Mouse (Mus musculus): Measurements from ENCODE around the gene Itgb7. TPM values are rescaled to one million over a fixed set of nuclear protein-coding genes. Genes with fewer than 3 reads are reported as not detected.

Itgb7 gene
- 1.3 and 2.7 TPM in 2 replicates for polyA plus RNA-seq (2014; fragmentation: Nextera tagmentation; extraction: Ambion mirVana)

DNA sequence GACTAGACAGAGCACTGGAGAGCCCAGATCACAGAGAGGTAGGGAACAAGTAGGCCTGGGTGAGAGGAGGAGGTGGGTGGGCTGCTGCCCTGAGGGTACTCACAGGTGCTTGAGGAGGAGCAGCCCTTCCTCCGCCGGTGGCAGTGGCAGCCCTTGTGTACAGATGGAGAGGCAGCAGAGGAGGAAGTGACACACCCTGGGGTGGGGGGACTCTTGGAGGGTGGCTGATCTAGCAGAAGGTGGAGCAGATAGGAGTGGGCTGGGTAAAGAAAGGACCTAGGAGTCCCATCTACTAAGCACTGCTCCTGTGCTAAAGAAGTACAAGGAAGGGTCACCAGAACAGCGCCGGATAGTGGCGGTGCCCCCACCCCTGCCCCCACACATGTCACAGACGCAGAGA is at the start of gene Itgb7:
TSS of gene Itgb7 (minus strand) at position 197 of the 400 bp plus-strand sequence.
- H3K4me3 ChIP-seq (ENCODE audit: low read depth, low read length) = no peak within 1 kb of the TSS
- no peaks in the 10 kb centered on the region for H3K27me3 ChIP-seq (ENCODE audit: control insufficient read depth, insufficient read depth, low read length)
- no peak for DNase-seq (ENCODE audit: low spot score)
- no peak within 1 kb of the TSS for H3K9ac ChIP-seq (replicated peaks; ENCODE audit: low read length)
- H3K4me2 ChIP-seq (ENCODE audit: low read depth, low read length) = no peak within 1 kb of the TSS
- no peaks in the 10 kb centered on the region for H3K36me3 ChIP-seq (replicated peaks; ENCODE audit: control insufficient read depth, insufficient read depth, low read depth, low read length)
- no peaks in the 10 kb centered on the region for H3K4me1 ChIP-seq (ENCODE audit: control insufficient read depth, insufficient read depth, low read length)
- no peaks in the 10 kb centered on the region for H3K9me3 ChIP-seq (replicated peaks; ENCODE audit: control insufficient read depth, low read length)
- no peak; the same call in 1 of the 2 replicates for ATAC-seq (replicated peaks; ENCODE audit: insufficient number of reproducible peaks, low FRiP score, low TSS enrichment, low read depth)
- WGBS = 44% methylated on average over 6 of the region's 6 CpGs
- H3K27ac ChIP-seq (replicated peaks; ENCODE audit: low read depth, low read length) = no peak within 1 kb of the TSS

DNA sequence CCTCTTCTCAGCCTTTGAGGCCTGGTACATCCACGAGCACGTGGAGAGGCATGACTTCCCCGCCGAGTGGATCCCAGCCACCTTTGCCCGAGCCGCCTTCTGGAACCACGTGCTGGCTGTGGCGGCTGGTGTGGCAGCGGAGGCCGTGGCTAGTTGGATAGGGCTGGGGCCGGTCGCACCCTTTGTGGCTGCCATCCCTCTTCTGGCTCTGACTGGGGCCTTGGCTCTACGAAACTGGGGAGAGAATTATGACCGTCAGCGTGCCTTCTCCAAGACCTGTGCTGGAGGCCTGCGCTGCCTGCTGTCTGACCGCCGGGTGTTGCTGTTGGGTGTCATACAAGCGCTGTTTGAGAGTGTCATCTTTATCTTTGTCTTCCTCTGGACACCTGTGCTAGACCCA is 48.9 kb upstream of the Itgb7 start:
- Histone ChIP-seq H3K4me2 (ENCODE audit: low read depth, low read length) (no peak overlapping the region; the same call in 1 of the 2 replicates), H3K27me3 (ENCODE audit: control insufficient read depth, insufficient read depth, low read length) (no peaks in the 10 kb centered on the region), H3K27ac (replicated peaks; ENCODE audit: low read depth, low read length) (no peak overlapping the region), H3K9me3 (replicated peaks; ENCODE audit: control insufficient read depth, low read length) (no peaks in the 10 kb centered on the region), H3K36me3 (replicated peaks; ENCODE audit: control insufficient read depth, insufficient read depth, low read depth, low read length) (no peaks in the 10 kb centered on the region; the same call in none of the 2 replicates), H3K4me1 (ENCODE audit: control insufficient read depth, insufficient read depth, low read length) (peaks cover 6% of the 10 kb centered on the region), H3K4me3 (ENCODE audit: low read depth, low read length) (peak overlapping the region; percentile 90), H3K9ac (replicated peaks; ENCODE audit: low read length) (no peak overlapping the region)
- no peak for ATAC-seq (replicated peaks; ENCODE audit: insufficient number of reproducible peaks, low FRiP score, low TSS enrichment, low read depth)
- 92% methylated on average over 19 of the region's 19 CpGs for WGBS
- DNase-seq (ENCODE audit: low spot score) = no peak

DNA sequence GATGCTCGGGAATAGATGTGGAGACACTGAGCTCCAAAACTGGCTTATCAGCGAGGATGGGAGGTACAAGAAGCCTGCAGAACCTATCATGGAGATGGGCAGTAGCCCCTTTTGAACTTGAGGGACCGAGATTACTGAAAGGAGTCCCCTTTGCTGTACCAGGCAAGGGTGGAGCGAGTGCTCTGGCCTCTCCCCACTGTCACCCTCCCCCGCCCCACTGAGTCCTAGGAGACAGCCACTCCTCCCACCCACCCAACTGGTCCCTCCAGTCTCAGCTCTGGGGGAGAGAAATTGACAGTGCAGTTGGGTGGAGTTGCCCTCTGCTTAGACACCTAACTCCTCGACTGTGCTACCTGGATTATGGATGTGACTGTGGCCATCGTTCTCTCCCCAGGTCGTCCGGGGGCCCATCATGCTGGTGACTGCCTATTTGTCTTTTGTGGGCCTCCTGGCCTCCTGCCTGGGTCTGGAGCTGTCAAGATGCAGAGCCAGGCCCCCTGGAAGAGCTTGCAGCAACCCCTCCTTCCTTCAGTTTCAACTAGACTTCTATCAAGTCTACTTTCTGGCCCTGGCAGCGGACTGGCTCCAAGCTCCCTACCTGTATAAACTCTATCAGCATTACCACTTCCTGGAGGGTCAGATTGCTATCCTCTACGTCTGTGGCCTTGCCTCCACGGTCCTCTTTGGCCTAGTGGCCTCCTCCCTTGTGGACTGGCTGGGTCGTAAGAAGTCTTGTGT is 48.2 kb upstream of the Itgb7 start:
- H3K27me3 ChIP-seq (ENCODE audit: control insufficient read depth, insufficient read depth, low read length) = no peaks in the 10 kb centered on the region
- 27% methylated on average over 13 of the region's 13 CpGs for WGBS
- peak overlapping the region; percentile 72; the same call in 1 of the 2 replicates for H3K27ac ChIP-seq (replicated peaks; ENCODE audit: low read depth, low read length)
- peak overlapping the region; percentile 43 for H3K4me2 ChIP-seq (ENCODE audit: low read depth, low read length)
- peaks cover 6% of the 10 kb centered on the region for H3K4me1 ChIP-seq (ENCODE audit: control insufficient read depth, insufficient read depth, low read length)
- H3K9ac ChIP-seq (replicated peaks; ENCODE audit: low read length) = peak overlapping the region; percentile 84
- no peaks in the 10 kb centered on the region for H3K9me3 ChIP-seq (replicated peaks; ENCODE audit: control insufficient read depth, low read length)
- H3K4me3 ChIP-seq (ENCODE audit: low read depth, low read length) = peak overlapping the region; percentile 90
- ATAC-seq (replicated peaks; ENCODE audit: insufficient number of reproducible peaks, low FRiP score, low TSS enrichment, low read depth) (0 out of 2 replicates have a peak, but pooled peaks have one; percentile 25), DNase-seq (ENCODE audit: low spot score) (no peak)
- H3K36me3 ChIP-seq (replicated peaks; ENCODE audit: control insufficient read depth, insufficient read depth, low read depth, low read length) = no peaks in the 10 kb centered on the region; the same call in none of the 2 replicates

DNA sequence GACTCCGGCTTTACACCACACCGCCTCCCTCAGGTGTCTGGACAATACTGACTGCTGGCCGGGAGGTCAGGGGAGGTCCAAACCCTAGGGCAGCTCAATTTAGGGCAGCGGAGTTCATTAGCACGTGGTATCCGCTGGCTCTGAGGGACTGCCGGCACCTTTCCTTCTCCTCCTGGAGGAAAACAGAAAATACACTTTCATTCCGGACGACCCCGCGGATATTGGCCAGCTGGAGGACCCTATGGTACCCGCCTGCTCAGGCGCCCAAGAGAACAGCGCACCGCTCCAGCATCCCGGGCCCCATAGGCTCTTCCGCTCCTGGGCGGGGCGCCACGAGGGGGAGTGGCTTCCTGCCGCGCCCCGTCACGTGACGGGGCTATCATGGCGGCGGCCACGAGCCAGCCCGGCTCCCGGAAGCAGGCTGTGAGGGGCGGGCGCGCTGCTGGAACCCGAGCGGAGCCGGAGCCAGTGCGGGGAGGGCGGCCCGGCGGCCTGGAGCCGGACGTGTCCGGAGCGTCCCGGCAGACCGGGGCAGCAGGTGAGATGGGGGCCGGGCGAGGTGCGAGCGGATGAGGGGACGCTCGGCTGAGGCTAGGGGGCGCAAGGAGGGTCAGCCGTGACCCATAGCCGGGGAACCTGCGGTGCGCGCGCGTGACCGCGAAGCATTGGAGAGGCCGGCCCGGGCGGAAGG is 47.5 kb upstream of the Itgb7 start, which contains the start of gene Mfsd5:
TSS of gene Mfsd5 (plus strand) at position 363 of the 691 bp plus-strand sequence.
- Histone ChIP-seq H3K9me3 (replicated peaks; ENCODE audit: control insufficient read depth, low read length) (no peaks in the 10 kb centered on the region), H3K27ac (replicated peaks; ENCODE audit: low read depth, low read length) (peak within 1 kb of the TSS; percentile 76), H3K9ac (replicated peaks; ENCODE audit: low read length) (peak within 1 kb of the TSS; percentile 84), H3K27me3 (ENCODE audit: control insufficient read depth, insufficient read depth, low read length) (no peaks in the 10 kb centered on the region), H3K36me3 (replicated peaks; ENCODE audit: control insufficient read depth, insufficient read depth, low read depth, low read length) (no peaks in the 10 kb centered on the region; the same call in none of the 2 replicates), H3K4me3 (ENCODE audit: low read depth, low read length) (peak within 1 kb of the TSS; percentile 90), H3K4me2 (ENCODE audit: low read depth, low read length) (peak within 1 kb of the TSS; percentile 43), H3K4me1 (ENCODE audit: control insufficient read depth, insufficient read depth, low read length) (peaks cover 6% of the 10 kb centered on the region)
- DNase-seq (ENCODE audit: low spot score) = peak; percentile 95
- WGBS = under 1% methylated on average over 65 of the region's 65 CpGs
- ATAC-seq (replicated peaks; ENCODE audit: insufficient number of reproducible peaks, low FRiP score, low TSS enrichment, low read depth) = peak; percentile 95

DNA sequence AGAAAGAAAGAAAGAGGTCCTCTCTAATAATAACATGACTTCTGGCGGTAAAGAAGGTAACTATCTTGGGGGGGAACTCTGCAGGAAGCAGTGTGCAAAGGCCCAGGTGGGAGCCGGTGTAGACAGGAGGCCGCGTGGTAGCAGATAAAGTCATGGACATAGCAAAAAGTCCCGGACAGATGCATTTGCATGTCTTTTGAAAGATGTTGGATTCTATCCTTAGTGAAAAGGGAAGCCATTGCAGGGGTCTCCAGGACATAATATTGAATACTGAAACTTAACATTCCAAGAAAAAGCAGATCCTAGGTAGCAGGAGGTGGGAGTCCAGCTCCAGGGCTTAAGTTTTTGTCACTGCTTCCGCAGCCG is 47.0 kb upstream of the Itgb7 start:
- H3K27ac ChIP-seq (replicated peaks; ENCODE audit: low read depth, low read length) = peak overlapping the region; percentile 76
- no peaks in the 10 kb centered on the region for H3K27me3 ChIP-seq (ENCODE audit: control insufficient read depth, insufficient read depth, low read length)
- DNase-seq (ENCODE audit: low spot score) (no peak), ATAC-seq (replicated peaks; ENCODE audit: insufficient number of reproducible peaks, low FRiP score, low TSS enrichment, low read depth) (no peak; the same call in 1 of the 2 replicates)
- 34% methylated on average over 7 of the region's 7 CpGs for WGBS
- peak overlapping the region; percentile 69 for H3K9ac ChIP-seq (replicated peaks; ENCODE audit: low read length)
- no peaks in the 10 kb centered on the region for H3K9me3 ChIP-seq (replicated peaks; ENCODE audit: control insufficient read depth, low read length)
- peak overlapping the region; percentile 43 for H3K4me2 ChIP-seq (ENCODE audit: low read depth, low read length)
- H3K36me3 ChIP-seq (replicated peaks; ENCODE audit: control insufficient read depth, insufficient read depth, low read depth, low read length) = no peaks in the 10 kb centered on the region; the same call in none of the 2 replicates
- H3K4me1 ChIP-seq (ENCODE audit: control insufficient read depth, insufficient read depth, low read length) = peaks cover 6% of the 10 kb centered on the region
- H3K4me3 ChIP-seq (ENCODE audit: low read depth, low read length) = peak overlapping the region; percentile 90

GRCm38 (mm10) chr15:102273982-102274716 is 42.4 kb upstream of the Itgb7 start:
- ATAC-seq (replicated peaks; ENCODE audit: insufficient number of reproducible peaks, low FRiP score, low TSS enrichment, low read depth) = no peak
- Histone ChIP-seq H3K4me3 (ENCODE audit: low read depth, low read length) (no peak overlapping the region), H3K27ac (replicated peaks; ENCODE audit: low read depth, low read length) (no peak overlapping the region), H3K9ac (replicated peaks; ENCODE audit: low read length) (no peak overlapping the region), H3K9me3 (replicated peaks; ENCODE audit: control insufficient read depth, low read length) (no peaks in the 10 kb centered on the region), H3K4me2 (ENCODE audit: low read depth, low read length) (no peak overlapping the region), H3K27me3 (ENCODE audit: control insufficient read depth, insufficient read depth, low read length) (no peaks in the 10 kb centered on the region), H3K36me3 (replicated peaks; ENCODE audit: control insufficient read depth, insufficient read depth, low read depth, low read length) (no peaks in the 10 kb centered on the region), H3K4me1 (ENCODE audit: control insufficient read depth, insufficient read depth, low read length) (peaks cover 5% of the 10 kb centered on the region)
- WGBS = 74% methylated on average over 6 of the region's 6 CpGs
- no peak for DNase-seq (ENCODE audit: low spot score)

DNA sequence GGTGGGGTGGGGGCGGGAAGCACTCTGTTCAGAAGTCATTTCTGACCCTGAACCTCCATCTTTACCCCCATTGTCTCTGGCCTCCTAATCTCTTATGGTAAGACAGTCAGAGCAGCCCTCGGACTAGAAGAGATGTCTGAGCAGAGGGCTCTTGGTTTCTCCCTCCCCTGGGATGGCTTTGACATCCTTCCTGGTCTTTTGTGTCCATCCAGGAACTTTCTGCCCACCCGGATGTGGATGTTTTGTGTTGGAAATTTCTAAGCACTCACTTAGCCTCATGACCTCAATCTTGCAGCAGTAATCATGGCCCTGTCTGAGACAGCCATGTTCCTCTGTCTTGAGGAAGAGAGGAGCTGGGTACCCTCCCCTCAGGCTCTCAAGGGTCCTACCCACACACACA is 39.7 kb upstream of the Itgb7 start:
- ATAC-seq (replicated peaks; ENCODE audit: insufficient number of reproducible peaks, low FRiP score, low TSS enrichment, low read depth) (no peak), DNase-seq (ENCODE audit: low spot score) (no peak)
- Histone ChIP-seq H3K9ac (replicated peaks; ENCODE audit: low read length) (no peak overlapping the region), H3K4me3 (ENCODE audit: low read depth, low read length) (no peak overlapping the region), H3K4me1 (ENCODE audit: control insufficient read depth, insufficient read depth, low read length) (peaks cover 5% of the 10 kb centered on the region), H3K4me2 (ENCODE audit: low read depth, low read length) (peak overlapping the region; percentile 60; the same call in 1 of the 2 replicates), H3K9me3 (replicated peaks; ENCODE audit: control insufficient read depth, low read length) (no peaks in the 10 kb centered on the region), H3K27ac (replicated peaks; ENCODE audit: low read depth, low read length) (no peak overlapping the region), H3K36me3 (replicated peaks; ENCODE audit: control insufficient read depth, insufficient read depth, low read depth, low read length) (no peaks in the 10 kb centered on the region), H3K27me3 (ENCODE audit: control insufficient read depth, insufficient read depth, low read length) (no peaks in the 10 kb centered on the region)
- WGBS = 23% methylated on average over 3 of the region's 3 CpGs
